ENCODE assay signal across 12 mouse cellular contexts in the genomic region with DNA sequence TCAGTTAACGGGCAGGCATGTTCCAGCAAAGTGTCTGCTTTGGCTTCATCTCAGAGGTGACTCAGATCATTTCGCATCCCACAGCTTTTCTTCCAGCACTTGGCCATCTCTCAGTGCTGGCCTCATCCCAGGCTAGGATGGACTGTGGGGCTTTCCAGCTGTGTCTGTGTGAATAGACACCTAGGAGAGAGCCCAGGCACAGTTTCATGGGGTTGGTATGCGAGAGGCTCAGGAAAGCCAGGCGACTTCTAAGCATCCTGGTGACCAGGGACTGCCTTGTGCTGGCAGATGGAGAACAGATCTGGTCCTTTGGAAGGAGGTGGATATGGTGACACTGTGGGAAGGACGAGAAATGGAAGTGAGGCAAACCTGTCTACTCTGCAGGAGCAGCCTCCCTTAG.
DNase-seq lines count a peak whose midpoint lies in the region; ATAC-seq lines count a peak whose summit lies in the region.
"Had no signal": no experiment of that assay in that cellular context is flagged by ENCODE, and none has a peak within 500 bp of the region (broad histone marks: within the 10 kb centered on the region; RNA-seq: fewer than 3 reads in every experiment).

No protein-coding gene starts in this region.

- intact Hi-C loops in heart, postnatal 36 days (cut with DNase I): no loop called here

- DNase-seq in cerebellum, postnatal 4 days (ENCODE audit: low spot score in 2 of 2): no peak
- peak; percentile 51 for DNase-seq in urinary bladder, postnatal 14 days (ENCODE audit: low spot score)
- DNase-seq in urinary bladder, postnatal 10 days (ENCODE audit: low spot score): no peak
- peak; percentile 80 for DNase-seq in fibroblast of lung, adult 2 months (ENCODE audit: low read depth)
- peak; percentile 23 to 41 for DNase-seq in heart, postnatal 36 days
- DNase-seq in MN1 (ENCODE audit: low spot score): no peak
- DNase-seq: adrenal gland, postnatal 36 days; kidney, adult 11 months; kidney, postnatal 36 days; liver had no signal

- ATAC-seq in cerebellum, adult (ENCODE audit: insufficient number of reproducible peaks, low FRiP score, low TSS enrichment): peak; percentile 72
- ATAC-seq in megakaryocyte progenitor cell, adult 5-6 weeks (replicated peaks; ENCODE audit: poor library complexity): no peak

Comparison
In these comparisons a context has a peak if more than half of its experiments do, and no peak if none do; other contexts are left out.
1. DNase-seq: peak in urinary bladder, postnatal 14 days (single experiment), fibroblast of lung, adult 2 months (single experiment) and heart, postnatal 36 days (2 of 2); none in cerebellum, postnatal 4 days (0 of 2), urinary bladder, postnatal 10 days (single experiment) and MN1 (single experiment).